Mouse (Mus musculus): Measurements from ENCODE around the gene Htt. TPM values are rescaled to one million over a fixed set of nuclear protein-coding genes. Genes with fewer than 3 reads are reported as not detected.

Htt gene
- polyA plus RNA-seq, 1 experiment = 31.4 TPM

DNA sequence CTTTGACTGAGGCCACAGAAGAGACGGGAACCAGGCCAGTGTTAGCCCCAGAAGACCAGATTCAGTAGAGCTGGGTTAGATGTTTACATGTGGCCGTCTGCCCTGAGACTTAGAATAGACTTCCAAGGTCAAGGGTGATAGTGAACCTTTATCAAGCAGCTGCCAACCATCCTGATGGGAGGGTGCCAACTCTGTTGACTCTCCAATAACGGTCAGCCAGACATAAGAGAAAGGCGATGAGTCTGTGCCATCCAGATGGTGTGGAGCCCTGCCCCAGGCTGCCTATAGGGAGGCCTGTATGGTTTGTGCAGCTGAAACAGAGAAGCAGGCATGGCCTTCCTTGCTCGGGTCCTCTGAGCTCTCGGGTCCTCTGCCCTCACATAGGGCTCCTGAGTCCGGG, 163.0 kb downstream of the Htt start:
- H3K27ac ChIP-seq (ENCODE audit: insufficient read depth, low read length) = no peak overlapping the region
- no peaks in the 10 kb centered on the region for H3K4me1 ChIP-seq (ENCODE audit: control insufficient read depth, insufficient read depth, low read length)
- no peak for TF ChIP-seq POLR2A (IDR thresholded peaks at IDR 0.05; ENCODE audit: low read depth, low read length)
- no peak for TF ChIP-seq CTCF (IDR thresholded peaks at IDR 0.05; ENCODE audit: borderline replicate concordance, insufficient read depth, low read length)
- no peak overlapping the region for H3K4me3 ChIP-seq (ENCODE audit: insufficient read depth, low read length)

DNA sequence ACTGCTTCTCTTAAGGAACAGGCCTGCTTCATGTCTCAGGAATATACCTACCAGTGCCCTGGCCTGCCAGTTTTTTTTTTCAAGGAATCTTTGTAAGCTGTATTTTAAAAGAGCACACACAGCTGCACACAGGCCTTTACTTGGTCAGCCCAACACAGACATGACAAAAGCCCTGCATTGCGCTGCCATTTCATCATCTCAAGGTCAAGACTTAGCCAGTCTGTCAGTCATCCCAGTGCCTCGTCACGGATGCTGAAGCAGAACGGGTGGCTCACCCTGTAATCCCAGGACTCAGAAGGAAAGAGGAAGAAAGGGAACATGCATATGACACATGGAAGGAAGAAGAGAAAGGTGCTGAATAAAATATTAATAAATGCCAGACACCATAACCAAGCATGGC, 166.1 kb downstream of the Htt start:
- TF ChIP-seq CTCF (IDR thresholded peaks at IDR 0.05; ENCODE audit: borderline replicate concordance, insufficient read depth, low read length) (no peak), POLR2A (IDR thresholded peaks at IDR 0.05; ENCODE audit: low read depth, low read length) (no peak)
- Histone ChIP-seq H3K4me3 (ENCODE audit: insufficient read depth, low read length) (no peak overlapping the region), H3K4me1 (ENCODE audit: control insufficient read depth, insufficient read depth, low read length) (no peaks in the 10 kb centered on the region), H3K27ac (ENCODE audit: insufficient read depth, low read length) (no peak overlapping the region)

DNA sequence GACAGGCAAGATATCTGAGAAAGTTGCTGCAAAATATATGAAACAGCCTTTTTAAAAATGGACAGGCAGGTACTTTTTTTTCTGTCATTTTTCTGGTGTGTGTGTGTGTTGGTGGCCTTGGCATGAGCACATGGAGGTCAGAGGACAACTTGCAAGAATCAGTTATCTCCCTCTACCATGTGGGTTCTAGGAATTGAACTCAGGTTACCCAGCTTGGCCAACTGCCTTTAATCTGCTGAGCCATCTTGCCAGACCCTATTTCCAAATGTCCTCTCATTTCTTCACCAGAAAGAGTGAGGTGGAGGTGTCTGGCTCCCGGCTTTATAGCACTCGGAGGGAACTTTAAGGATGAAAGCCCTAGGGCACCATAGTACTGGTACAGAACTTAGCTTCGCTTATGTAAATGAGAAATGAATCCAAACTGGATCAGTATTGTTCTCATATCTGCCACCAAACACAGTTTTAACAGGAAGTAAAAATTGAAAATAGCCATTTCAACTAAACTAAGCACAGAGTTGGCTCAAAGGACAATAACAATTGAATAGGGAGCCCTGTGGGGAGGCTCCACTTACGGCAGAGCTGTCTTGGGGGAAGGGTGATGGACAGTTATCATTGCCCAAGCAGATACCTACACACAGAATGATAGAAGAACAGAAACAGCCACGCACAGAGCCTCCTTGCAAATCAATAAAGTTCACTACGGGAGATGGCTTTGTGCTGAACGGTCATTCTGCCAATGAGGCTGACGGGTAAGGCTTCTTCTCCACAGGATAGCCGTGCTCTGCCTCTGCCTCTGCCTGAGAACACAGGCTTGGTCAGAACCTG, 168.8 kb downstream of the Htt start:
- no peak overlapping the region for H3K4me3 ChIP-seq (ENCODE audit: insufficient read depth, low read length)
- TF ChIP-seq CTCF (IDR thresholded peaks at IDR 0.05; ENCODE audit: borderline replicate concordance, insufficient read depth, low read length) (no peak), POLR2A (IDR thresholded peaks at IDR 0.05; ENCODE audit: low read depth, low read length) (no peak)
- no peak overlapping the region for H3K27ac ChIP-seq (ENCODE audit: insufficient read depth, low read length)
- no peaks in the 10 kb centered on the region for H3K4me1 ChIP-seq (ENCODE audit: control insufficient read depth, insufficient read depth, low read length)

DNA sequence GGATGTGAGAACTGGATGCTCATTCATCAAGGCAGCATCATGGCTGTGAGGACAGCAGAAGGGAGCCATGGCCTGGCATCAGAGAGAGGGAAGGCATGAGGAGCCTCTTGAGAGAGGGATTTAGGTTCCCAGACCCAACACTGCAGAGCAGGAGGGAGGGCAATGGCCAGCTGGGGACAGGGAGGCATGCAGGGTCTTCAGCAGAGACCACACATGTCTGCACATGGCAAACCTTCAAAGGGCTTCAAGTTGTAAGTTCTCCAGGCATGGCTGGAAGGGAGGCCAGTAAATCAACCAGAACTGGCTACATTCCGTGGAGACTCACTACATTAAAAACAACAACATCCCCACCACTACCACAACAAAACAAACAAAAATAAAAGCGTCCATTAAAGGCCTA, 169.6 kb downstream of the Htt start:
- no peak overlapping the region for H3K4me3 ChIP-seq (ENCODE audit: insufficient read depth, low read length)
- H3K4me1 ChIP-seq (ENCODE audit: control insufficient read depth, insufficient read depth, low read length) = no peaks in the 10 kb centered on the region
- no peak overlapping the region for H3K27ac ChIP-seq (ENCODE audit: insufficient read depth, low read length)
- TF ChIP-seq CTCF (IDR thresholded peaks at IDR 0.05; ENCODE audit: borderline replicate concordance, insufficient read depth, low read length) (no peak), POLR2A (IDR thresholded peaks at IDR 0.05; ENCODE audit: low read depth, low read length) (no peak)

DNA sequence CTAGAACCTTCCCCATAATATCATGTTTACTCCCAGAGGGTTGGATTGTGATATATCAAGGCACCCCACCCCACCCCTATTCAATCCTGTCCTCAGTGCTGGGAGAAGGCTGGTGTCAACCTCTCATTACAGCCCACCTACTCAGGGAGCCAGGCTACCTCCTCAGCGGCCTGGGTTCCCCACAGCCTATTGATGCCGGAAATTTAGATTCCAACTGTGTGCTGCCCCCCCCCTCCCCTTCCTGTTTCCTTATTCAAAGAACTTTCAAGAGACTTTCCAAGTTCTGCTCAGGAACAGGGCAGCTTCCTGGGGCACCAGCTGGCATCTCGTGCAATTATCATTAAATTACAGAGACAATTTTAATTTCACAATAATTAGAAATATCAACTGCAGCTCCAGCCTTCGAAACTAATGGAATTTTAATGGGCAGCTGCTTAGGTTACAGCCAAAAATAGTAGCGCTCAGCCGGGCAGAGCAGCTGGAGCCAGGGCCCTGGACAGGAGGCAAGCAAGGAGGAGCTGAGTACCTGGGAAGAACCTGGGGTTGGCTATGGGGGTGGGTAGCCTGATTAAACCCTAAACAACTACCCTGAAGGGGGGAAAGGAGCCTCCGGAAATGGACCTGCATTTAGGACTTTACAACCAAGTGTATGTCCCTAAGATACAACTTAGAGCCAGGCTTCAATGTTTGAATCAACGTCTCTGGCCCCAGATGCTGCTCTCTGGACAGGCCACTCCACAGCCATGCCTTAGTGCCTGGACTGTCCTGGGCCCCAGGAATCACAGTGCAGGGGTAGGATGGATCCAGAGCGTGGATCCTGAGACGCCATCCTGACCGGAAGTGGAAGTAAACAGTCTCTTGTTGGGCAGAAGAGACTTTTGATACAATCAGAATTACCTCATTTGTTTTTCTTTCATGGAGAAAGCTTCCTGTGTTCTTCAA, 170.2 kb downstream of the Htt start:
- TF ChIP-seq POLR2A (IDR thresholded peaks at IDR 0.05; ENCODE audit: low read depth, low read length) (no peak), CTCF (IDR thresholded peaks at IDR 0.05; ENCODE audit: borderline replicate concordance, insufficient read depth, low read length) (no peak)
- Histone ChIP-seq H3K27ac (ENCODE audit: insufficient read depth, low read length) (no peak overlapping the region), H3K4me3 (ENCODE audit: insufficient read depth, low read length) (no peak overlapping the region)

DNA sequence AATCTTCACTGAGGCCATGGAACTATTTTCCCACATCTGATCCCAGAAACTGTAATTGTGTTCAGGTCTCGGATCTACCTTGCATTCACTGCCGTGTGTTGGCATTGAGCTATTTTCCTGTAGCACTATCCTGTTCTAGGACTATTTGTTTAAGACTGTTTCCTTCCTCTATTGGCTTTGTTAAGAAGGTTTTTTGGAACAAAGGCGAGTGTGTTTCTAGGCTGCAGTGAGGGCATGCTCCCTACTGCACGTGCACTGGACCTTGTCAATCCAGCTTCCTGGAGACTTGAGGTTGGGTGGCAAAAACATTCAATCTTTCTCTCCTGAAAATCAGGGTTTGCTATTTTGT, 170.9 kb downstream of the Htt start:
- no peak for TF ChIP-seq POLR2A (IDR thresholded peaks at IDR 0.05; ENCODE audit: low read depth, low read length)
- TF ChIP-seq CTCF (IDR thresholded peaks at IDR 0.05; ENCODE audit: borderline replicate concordance, insufficient read depth, low read length) = no peak
- Histone ChIP-seq H3K4me1 (ENCODE audit: control insufficient read depth, insufficient read depth, low read length) (no peaks in the 10 kb centered on the region), H3K4me3 (ENCODE audit: insufficient read depth, low read length) (no peak overlapping the region), H3K27ac (ENCODE audit: insufficient read depth, low read length) (no peak overlapping the region)

More for the DNA sequence above, 170.2 kb downstream of the Htt start:
- no peaks in the 10 kb centered on the region for H3K4me1 ChIP-seq (ENCODE audit: control insufficient read depth, insufficient read depth, low read length)

DNA sequence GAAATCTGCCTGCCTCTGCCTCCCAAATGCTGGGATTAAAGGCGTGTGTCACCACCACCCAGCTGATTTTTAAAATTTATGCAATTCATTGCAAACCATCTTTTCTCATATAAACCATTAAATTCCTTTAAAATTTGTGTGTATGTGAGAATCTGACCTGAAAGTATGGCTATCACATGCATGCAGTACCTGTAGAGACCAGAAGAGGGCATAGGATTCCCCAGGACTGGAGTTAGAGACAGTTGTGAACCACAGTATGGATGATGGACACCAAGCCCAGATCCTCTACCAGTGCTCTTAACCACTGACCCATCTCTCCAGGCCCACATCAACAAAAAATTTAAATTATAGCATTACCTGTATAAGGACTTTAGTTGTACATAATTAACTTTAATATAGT, 171.9 kb downstream of the Htt start:
- Histone ChIP-seq H3K4me3 (ENCODE audit: insufficient read depth, low read length) (no peak overlapping the region), H3K4me1 (ENCODE audit: control insufficient read depth, insufficient read depth, low read length) (no peaks in the 10 kb centered on the region), H3K27ac (ENCODE audit: insufficient read depth, low read length) (no peak overlapping the region)
- TF ChIP-seq POLR2A (IDR thresholded peaks at IDR 0.05; ENCODE audit: low read depth, low read length) (no peak), CTCF (IDR thresholded peaks at IDR 0.05; ENCODE audit: borderline replicate concordance, insufficient read depth, low read length) (no peak)

DNA sequence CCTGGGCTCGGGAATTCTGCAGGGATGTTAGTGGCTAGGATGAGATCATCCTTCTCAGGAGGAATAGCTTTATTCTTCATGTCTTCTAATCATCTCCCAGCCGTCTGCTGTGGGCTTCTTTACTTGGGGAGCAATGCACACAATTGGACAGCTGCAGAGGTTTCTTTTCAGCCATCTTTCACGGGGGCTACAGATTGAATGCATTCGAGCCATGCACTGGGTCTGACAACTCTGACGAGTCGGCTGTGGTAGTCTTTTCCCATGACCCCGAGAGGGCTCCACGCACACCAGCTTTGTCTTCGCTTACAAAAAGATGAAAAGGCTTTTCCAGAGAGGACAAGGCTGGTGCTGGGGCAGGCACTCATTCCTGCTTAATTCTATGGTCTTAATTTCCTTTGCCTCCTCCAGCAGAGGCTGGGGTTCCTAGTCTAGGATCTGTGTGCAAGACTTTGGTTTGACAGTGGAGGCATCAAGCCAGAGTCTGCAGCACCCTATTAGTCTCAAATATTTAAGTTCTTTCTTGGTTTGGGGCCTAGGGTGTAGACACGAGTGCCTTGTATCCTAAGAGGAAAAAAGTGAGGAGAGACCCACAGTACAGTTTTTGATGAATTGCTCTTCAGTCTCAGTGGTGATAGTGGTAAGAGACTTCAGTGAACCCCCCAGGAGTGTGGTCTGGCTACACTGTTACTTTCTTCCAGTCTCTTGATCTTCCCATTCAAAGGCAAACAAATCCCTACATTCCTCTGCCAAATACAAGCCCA, 180.3 kb downstream of the Htt start:
- Histone ChIP-seq H3K4me1 (ENCODE audit: control insufficient read depth, insufficient read depth, low read length) (no peaks in the 10 kb centered on the region), H3K4me3 (ENCODE audit: insufficient read depth, low read length) (no peak overlapping the region), H3K27ac (ENCODE audit: insufficient read depth, low read length) (no peak overlapping the region)
- no peak for TF ChIP-seq CTCF (IDR thresholded peaks at IDR 0.05; ENCODE audit: borderline replicate concordance, insufficient read depth, low read length)

DNA sequence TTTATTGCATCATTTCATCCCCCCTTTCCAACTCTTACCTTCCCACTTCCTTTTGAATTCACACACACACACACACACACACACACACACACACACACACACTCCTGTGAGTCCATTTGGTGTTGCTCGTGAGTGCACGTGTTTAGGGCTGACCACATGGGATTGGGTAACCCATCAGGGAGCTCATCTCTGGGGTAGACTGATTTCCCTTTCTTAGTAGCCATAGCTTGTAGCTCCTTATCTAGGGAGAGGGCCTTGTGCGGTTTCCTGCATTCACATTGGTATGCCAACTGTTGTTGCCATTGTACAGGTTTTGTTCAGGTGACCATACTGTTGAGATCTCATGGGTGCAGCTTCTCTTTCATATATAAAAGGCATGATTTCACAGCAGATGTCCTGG, 181.9 kb downstream of the Htt start:
- TF ChIP-seq CTCF (IDR thresholded peaks at IDR 0.05; ENCODE audit: borderline replicate concordance, insufficient read depth, low read length) = no peak
- no peak for TF ChIP-seq POLR2A (IDR thresholded peaks at IDR 0.05; ENCODE audit: low read depth, low read length)
- Histone ChIP-seq H3K4me3 (ENCODE audit: insufficient read depth, low read length) (no peak overlapping the region), H3K4me1 (ENCODE audit: control insufficient read depth, insufficient read depth, low read length) (no peaks in the 10 kb centered on the region), H3K27ac (ENCODE audit: insufficient read depth, low read length) (no peak overlapping the region)

Data from embryonic fibroblast, embryonic 13.5 days (primary cell).